Mouse (Mus musculus) cerebellum, adult 2 months (tissue): ENCODE results near the gene 1810046K07Rik. TPM values are rescaled to one million over a fixed set of nuclear protein-coding genes. Genes with fewer than 3 reads are reported as not detected.

ENCODE experiments used
- DNase-seq, 2 experiments: peaks; one replicate each; pipeline ENCODE4 v3.0.0; 2021
- H3K27ac ChIP-seq: fragments of 200-500 bp; 2 replicates; pipeline ENCODE4 v1.5.1; 2012; ENCODE audit warnings: low read length, control low read depth, inconsistent platforms; ENCODE audit not compliant: insufficient read depth
- H3K27me3 ChIP-seq: fragments of 200-500 bp; 2 replicates; pipeline ENCODE4 v1.6.1; 2012; ENCODE audit warnings: inconsistent platforms, mild to moderate bottlenecking, low read length, moderate library complexity; ENCODE audit not compliant: control insufficient read depth, insufficient read depth
- H3K4me1 ChIP-seq: fragments of 200-500 bp; 2 replicates; pipeline ENCODE4 v1.6.1; 2011; ENCODE audit warnings: low read length; ENCODE audit not compliant: control insufficient read depth, insufficient read depth
- H3K4me3 ChIP-seq: fragments of 200-500 bp; replicated peaks from 2 replicates; pipeline ENCODE3; 2011; ENCODE audit warnings: mild to moderate bottlenecking, low read depth, low read length, control low read depth; ENCODE audit not compliant: insufficient read depth
- CTCF ChIP-seq: fragments of 200-500 bp; IDR thresholded peaks from 2 replicates; pipeline ENCODE4 v1.5.1; 2011; ENCODE audit warnings: low read depth, mild to moderate bottlenecking, control low read depth, low read length, moderate library complexity, borderline replicate concordance; ENCODE audit not compliant: insufficient read depth
- POLR2A ChIP-seq: fragments of 200-500 bp; IDR thresholded peaks from 2 replicates; pipeline ENCODE4 v1.6.1; 2011; ENCODE audit warnings: low read length, control low read depth, borderline replicate concordance; ENCODE audit not compliant: insufficient read depth
- WGBS: fragments of 180-500 bp; shearing (Covaris S2); methylation state at CpG from one replicate; pipeline ENCODE4 v1.1.7; 2018; 5-methylcytosine and 5-hydroxymethylcytosine counted together
- polyA plus RNA-seq: library from polyadenylated mRNA; depleted of rRNA; stranded (reverse); fragments of >200 nt; gene quantifications from 2 replicates; pipeline ENCODE4 v1.2.3, GENCODE M21; 2012

Gene 1810046K07Rik
- polyA plus RNA-seq, 1 experiment: not detected

- H3K4me3 ChIP-seq: no peak overlapping the region
- DNase-seq: peak; percentile 68 to 71
- H3K4me1 ChIP-seq: no peaks in the 10 kb centered on the region
- no peak overlapping the region for H3K27ac ChIP-seq
- TF ChIP-seq POLR2A (no peak), CTCF (peak; percentile 78)
- H3K27me3 ChIP-seq: no peaks in the 10 kb centered on the region; the same call in 1 of the 2 replicates
- WGBS: 24% methylated on average over 4 of the region's 4 CpGs
These were observed 36.0 kb downstream of the 1810046K07Rik start for GRCm38 (mm10) chr9:51292674-51293073.

GRCm38 (mm10) chr9:51290980-51291379 is 37.7 kb downstream of the 1810046K07Rik start:
- WGBS: 92% methylated on average over 4 of the region's 4 CpGs

GRCm38 (mm10) chr9:51286079-51286478 is 42.6 kb downstream of the 1810046K07Rik start:
- no peak overlapping the region for H3K4me3 ChIP-seq
- H3K4me1 ChIP-seq: no peaks in the 10 kb centered on the region
- TF ChIP-seq POLR2A (no peak), CTCF (no peak)
- H3K27me3 ChIP-seq: no peaks in the 10 kb centered on the region
- 42% methylated on average over 2 of the region's 2 CpGs for WGBS
- no peak for DNase-seq
- H3K27ac ChIP-seq: no peak overlapping the region

More at GRCm38 (mm10) chr9:51290980-51291379, 37.7 kb downstream of the 1810046K07Rik start:
- Histone ChIP-seq H3K4me1 (no peaks in the 10 kb centered on the region), H3K27ac (no peak overlapping the region), H3K4me3 (no peak overlapping the region), H3K27me3 (no peaks in the 10 kb centered on the region; the same call in 1 of the 2 replicates)
- DNase-seq: no peak
- TF ChIP-seq CTCF: no peak
- no peak for TF ChIP-seq POLR2A

- peak within 1 kb of the TSS; percentile 48 for H3K4me3 ChIP-seq
These were observed 50.0 kb downstream of the 1810046K07Rik start, which contains the start of gene Colca2 for GRCm38 (mm10) chr9:51278500-51279381. Gene Colca2 (minus strand): TSS chr9:51278569.

GRCm38 (mm10) chr9:51277834-51278498 is 50.8 kb downstream of the 1810046K07Rik start:
- Histone ChIP-seq H3K27me3 (no peaks in the 10 kb centered on the region; the same call in 1 of the 2 replicates), H3K27ac (no peak overlapping the region), H3K4me1 (no peaks in the 10 kb centered on the region), H3K4me3 (peak overlapping the region; percentile 48)
- WGBS: 30% methylated on average over 13 of the region's 13 CpGs
- no peak for DNase-seq
- TF ChIP-seq POLR2A (no peak), CTCF (no peak)

More at GRCm38 (mm10) chr9:51278500-51279381, 50.0 kb downstream of the 1810046K07Rik start, which contains the start of gene Colca2:
- WGBS: under 1% methylated on average over 53 of the region's 53 CpGs
- H3K4me1 ChIP-seq: no peaks in the 10 kb centered on the region
- DNase-seq: peak; percentile 33 to 34
- no peak within 1 kb of the TSS for H3K27ac ChIP-seq
- H3K27me3 ChIP-seq: no peaks in the 10 kb centered on the region; the same call in 1 of the 2 replicates
- TF ChIP-seq POLR2A (no peak), CTCF (peak; percentile 4; the same call in 1 of the 2 replicates)

GRCm38 (mm10) chr9:51274678-51275077 is 54.0 kb downstream of the 1810046K07Rik start:
- Histone ChIP-seq H3K27ac (no peak overlapping the region), H3K27me3 (no peaks in the 10 kb centered on the region; the same call in 1 of the 2 replicates), H3K4me3 (no peak overlapping the region), H3K4me1 (no peaks in the 10 kb centered on the region)
- DNase-seq: no peak
- TF ChIP-seq CTCF (no peak), POLR2A (no peak)
- WGBS: 49% methylated on average over 4 of the region's 4 CpGs

- H3K27ac ChIP-seq: no peak overlapping the region
- no peak for TF ChIP-seq POLR2A
- TF ChIP-seq CTCF: no peak
- WGBS: 81% methylated on average over 9 of the region's 9 CpGs
- H3K4me3 ChIP-seq: no peak overlapping the region
- H3K4me1 ChIP-seq: no peaks in the 10 kb centered on the region
- no peaks in the 10 kb centered on the region; the same call in 1 of the 2 replicates for H3K27me3 ChIP-seq
- no peak for DNase-seq
These were observed 55.0 kb downstream of the 1810046K07Rik start for GRCm38 (mm10) chr9:51273581-51274154.
